Mouse (Mus musculus) hindbrain, embryonic 12.5 days (tissue): ENCODE results near the gene Zbtb1. TPM values are rescaled to one million over a fixed set of nuclear protein-coding genes. Genes with fewer than 3 reads are reported as not detected.

Experiments
- polyA plus RNA-seq: library from polyadenylated mRNA; unstranded; fragments of >200 nt; fragmentation: Nextera tagmentation; extraction: Ambion mirVana; gene quantifications from 2 replicates; pipeline ENCODE4 v1.2.1, GENCODE M21; 2016

Zbtb1 gene
- polyA plus RNA-seq, 1 experiment from 2014 or later = 8.6 TPM

Other genes starting within 250 kb of the Zbtb1 start
- gene Esr2, start 193.0 kb upstream of the Zbtb1 start, polyA plus RNA-seq = 0.22 and 0.47 TPM in 2 replicates
- not detected in 2 replicates for gene Tex21, start 123.5 kb upstream of the Zbtb1 start, polyA plus RNA-seq
- 44.8 and 46.3 TPM in 2 replicates for gene Mthfd1, start 115.0 kb upstream of the Zbtb1 start, polyA plus RNA-seq
- gene Akap5, start 45.4 kb upstream of the Zbtb1 start, polyA plus RNA-seq = 5.7 and 6.8 TPM in 2 replicates
- 20.1 and 20.6 TPM in 2 replicates for gene Zbtb25, start 664 bp upstream of the Zbtb1 start, polyA plus RNA-seq
- 9.8 and 10.4 TPM in 2 replicates for gene Hspa2, start 33.9 kb downstream of the Zbtb1 start, polyA plus RNA-seq
- gene Ppp1r36, start 47.3 kb downstream of the Zbtb1 start, polyA plus RNA-seq = 2.7 and 3.1 TPM in 2 replicates
- 3.0 and 3.6 TPM in 2 replicates for gene Plekhg3, start 160.6 kb downstream of the Zbtb1 start, polyA plus RNA-seq